Mouse (Mus musculus): ENCODE results near the gene Cacna2d3.

DNA sequence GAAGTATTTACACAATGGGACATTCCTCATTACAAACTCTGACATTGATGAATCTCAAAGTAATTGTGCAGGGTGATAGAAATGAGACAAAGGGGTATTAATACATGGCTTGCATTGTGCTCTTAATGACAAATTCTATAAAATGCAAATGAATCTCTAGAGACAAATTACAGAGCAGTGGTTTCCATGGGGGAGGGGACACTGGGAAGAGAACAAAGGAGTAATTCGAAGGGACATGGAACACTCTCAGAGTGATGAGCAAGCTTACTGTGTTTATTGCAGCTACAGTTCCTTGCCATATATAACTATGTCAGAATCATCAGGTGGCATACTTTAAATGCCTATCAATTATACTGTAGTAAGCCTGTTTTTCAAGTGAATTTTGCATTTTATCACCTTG is 806.7 kb downstream of the Cacna2d3 start:
- no peak for TF ChIP-seq ZNF384 (IDR thresholded peaks at IDR 0.05; ENCODE audit: low read depth, low read length)
- no peak for TF ChIP-seq MAX (IDR thresholded peaks at IDR 0.05; ENCODE audit: low read length)
- no peak for TF ChIP-seq NRF1 (IDR thresholded peaks at IDR 0.05; ENCODE audit: insufficient read depth, low read depth, low read length, poor library complexity, severe bottlenecking)
- no peak for TF ChIP-seq POLR2A (IDR thresholded peaks at IDR 0.05; ENCODE audit: control insufficient read depth in 1 of 2, insufficient read depth in 1 of 2, low read depth in 1 of 2, low read length in 2 of 2, poor library complexity in 1 of 2)
- TF ChIP-seq USF2 (IDR thresholded peaks at IDR 0.05; ENCODE audit: borderline replicate concordance in 1 of 2, insufficient read depth in 1 of 2, low read depth in 1 of 2, low read length in 2 of 2): no peak
- TF ChIP-seq CTCF (IDR thresholded peaks at IDR 0.05 in 2 of 3, conservative IDR thresholded peaks at IDR 0.05 in 1 of 3; ENCODE audit: control insufficient read depth in 1 of 3, insufficient read depth in 1 of 3, low read depth in 2 of 3, low read length in 3 of 3, poor library complexity in 1 of 3, severe bottlenecking in 1 of 3): no peak
- no peak for TF ChIP-seq CHD1 (IDR thresholded peaks at IDR 0.05; ENCODE audit: low read depth, low read length)
- TF ChIP-seq BHLHE40 (IDR thresholded peaks at IDR 0.05; ENCODE audit: borderline replicate concordance, low read depth, low read length): no peak
- no peak for TF ChIP-seq TCF12 (IDR thresholded peaks at IDR 0.05; ENCODE audit: low read depth, low read length)
- TF ChIP-seq MXI1 (IDR thresholded peaks at IDR 0.05; ENCODE audit: low read depth, low read length): no peak
- TF ChIP-seq JUND (IDR thresholded peaks at IDR 0.05; ENCODE audit: low read depth, low read length): no peak
- no peak for TF ChIP-seq EP300 (IDR thresholded peaks at IDR 0.05; ENCODE audit: low read depth in 1 of 2, low read length in 2 of 2)

Data from MEL (cell line).